Mouse (Mus musculus) CH12.LX (cell line): Measurements from ENCODE around the gene Elk3.

Experiments used
- CHD2 ChIP-seq: IDR thresholded peaks from 2 replicates; pipeline ENCODE4 v1.6.1; 2011; ENCODE audit warnings: low read length, improper control_type of control experiment
- CTCF ChIP-seq, 2 experiments: IDR thresholded peaks in 1 of 2; conservative IDR thresholded peaks in 1 of 2; 2 replicates each; pipeline ENCODE4 v1.5.1; 2011 to 2012; ENCODE audit warnings: low read depth in 2 of 2, low read length in 2 of 2, improper control_type of control experiment in 1 of 2, inconsistent platforms in 1 of 2, mild to moderate bottlenecking in 1 of 2, moderate library complexity in 1 of 2
- EP300 ChIP-seq: IDR thresholded peaks from 2 replicates; pipeline ENCODE4 v1.6.1; 2011; ENCODE audit warnings: low read length, improper control_type of control experiment
- IRF4 ChIP-seq: IDR thresholded peaks from 2 replicates; pipeline ENCODE4 v1.6.1; 2014; ENCODE audit warnings: low read depth, mild to moderate bottlenecking, inconsistent platforms, low read length, improper control_type of control experiment
- MAX ChIP-seq: IDR thresholded peaks from 2 replicates; pipeline ENCODE4 v1.6.1; 2011; ENCODE audit warnings: low read length, improper control_type of control experiment
- POLR2A ChIP-seq: IDR thresholded peaks from 2 replicates; pipeline ENCODE4 v1.6.1; 2011; ENCODE audit warnings: low read depth, mild to moderate bottlenecking, improper control_type of control experiment, low read length
- UBTF ChIP-seq: IDR thresholded peaks from 2 replicates; pipeline ENCODE4 v1.6.1; 2012; ENCODE audit warnings: low read depth, mild to moderate bottlenecking, inconsistent platforms, low read length, improper control_type of control experiment, moderate library complexity
- USF2 ChIP-seq: conservative IDR thresholded peaks from 2 replicates; pipeline ENCODE4 v1.6.1; 2011; ENCODE audit warnings: low read depth, low read length, improper control_type of control experiment
- ZMIZ1 ChIP-seq: IDR thresholded peaks from 2 replicates; pipeline ENCODE4 v1.6.1; 2012; ENCODE audit warnings: low read depth, mild to moderate bottlenecking, inconsistent platforms, low read length, improper control_type of control experiment

DNA sequence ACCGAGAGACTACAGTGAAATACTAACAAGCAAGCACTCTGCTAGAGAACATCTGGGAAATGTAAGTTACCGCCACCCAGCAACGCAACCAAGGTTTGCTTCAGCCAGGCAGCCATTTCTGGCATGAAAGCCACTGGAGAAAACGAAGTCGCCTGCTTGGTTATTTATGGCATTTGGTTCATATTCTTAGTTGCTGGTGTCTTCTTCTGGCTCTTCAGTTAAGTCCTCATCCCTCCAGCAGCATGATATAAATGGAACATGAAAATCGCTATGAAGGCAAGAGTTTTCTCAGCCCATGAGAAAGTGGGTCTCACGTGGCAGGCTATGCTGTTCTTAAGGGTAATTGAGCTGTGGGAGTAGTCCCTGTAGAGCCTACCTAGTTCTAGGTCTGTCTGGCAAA is 44.4 kb downstream of the Elk3 start:
- TF ChIP-seq IRF4 = no peak
- TF ChIP-seq ZMIZ1 = no peak
- no peak for TF ChIP-seq POLR2A
- no peak for TF ChIP-seq CHD2
- no peak for TF ChIP-seq MAX
- no peak for TF ChIP-seq CTCF (conservative IDR thresholded peaks at IDR 0.05 in 1 of 2, IDR thresholded peaks at IDR 0.05 in 1 of 2; ENCODE audit: low read depth in 2 of 2, low read length in 2 of 2)
- no peak for TF ChIP-seq USF2
- no peak for TF ChIP-seq EP300
- no peak for TF ChIP-seq UBTF
